Mouse (Mus musculus) kidney, adult 2 months (tissue): ENCODE measurements at regions not wholly inside any gene's neighbourhood (a gene's known extent, or its start where the extent isn't known, plus 50 kb on each side); places are given as distances from the start of the nearest gene placed in this dataset.

ENCODE experiments used
- CTCF ChIP-seq: fragments of 200-500 bp; conservative IDR thresholded peaks from 2 replicates; pipeline ENCODE4 v1.5.1; 2011; ENCODE audit warnings: low read depth, mild to moderate bottlenecking, control low read depth, low read length, moderate library complexity, mixed read lengths; ENCODE audit not compliant: insufficient read depth, insufficient read length
- POLR2A ChIP-seq: fragments of 200-500 bp; IDR thresholded peaks from one replicate; pipeline ENCODE4 v1.6.1; 2011; ENCODE audit warnings: low read depth, low read length, control low read depth

- TF ChIP-seq CTCF (no peak), POLR2A (no peak)
Observed at GRCm38 (mm10) chr13:47778218-47779009, 482.6 kb upstream of the Id4 start.
